In the genomic region with DNA sequence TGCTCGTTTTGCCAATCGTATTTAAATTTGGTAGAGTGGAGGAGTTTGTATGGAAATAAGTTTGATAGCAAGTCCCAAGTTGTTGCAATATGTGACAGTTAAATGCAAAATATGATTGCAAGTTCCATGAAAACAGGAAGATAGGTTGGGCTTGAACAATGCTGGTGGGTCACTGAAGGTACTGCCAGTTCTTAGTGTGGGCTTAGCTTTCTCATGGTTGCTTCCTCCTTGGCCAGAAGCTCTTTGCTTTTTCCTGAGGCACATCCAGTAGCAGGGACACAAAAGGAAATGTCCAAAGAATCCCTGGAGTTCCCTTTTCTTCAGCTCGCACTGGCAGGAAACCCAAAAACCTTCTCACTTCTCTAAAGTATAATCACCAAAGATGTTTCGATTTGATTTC, we compare ENCODE assay signal across 17 mouse cellular contexts. TPM values are rescaled to one million over a fixed set of nuclear protein-coding genes. Genes with fewer than 3 reads are reported as not detected.
DNase-seq lines count a peak whose midpoint lies in the region; ATAC-seq and TF ChIP-seq lines count a peak whose summit lies in the region.
"Had no signal": no experiment of that assay in that cellular context is flagged by ENCODE, and none has a peak within 500 bp of the region (broad histone marks: within the 10 kb centered on the region; RNA-seq: fewer than 3 reads in every experiment).

No protein-coding gene starts in this region.

- TF ChIP-seq EP300 in heart, adult 2 months (IDR thresholded peaks at IDR 0.05; ENCODE audit: insufficient read depth, low read depth, low read length) = peak; percentile 71; the same call in 1 of the 2 replicates

- no peaks in the 10 kb centered on the region; the same call in 1 of the 2 replicates for H3K79me2 ChIP-seq in heart, adult 2 months (replicated peaks; ENCODE audit: control insufficient read depth, insufficient read depth, low read length)

- TF ChIP-seq CTCF in heart, adult 2 months (IDR thresholded peaks at IDR 0.05) = no peak
- TF ChIP-seq CTCF in kidney, postnatal 0 days (IDR thresholded peaks at IDR 0.05; ENCODE audit: low read depth) = no peak

- no peak for ATAC-seq in heart, embryonic 11.5 days (replicated peaks; ENCODE audit: insufficient number of reproducible peaks, low FRiP score, low TSS enrichment)
- no peak for ATAC-seq in kidney, postnatal 0 days (replicated peaks; ENCODE audit: low FRiP score, low read depth)
- peak; percentile 38 for ATAC-seq in megakaryocyte progenitor cell, adult 5-6 weeks (replicated peaks; ENCODE audit: poor library complexity)
- ATAC-seq in intestine, embryonic 16.5 days = no peak
- ATAC-seq: forebrain, postnatal 0 days; midbrain, embryonic 13.5 days had no signal

- 47% methylated on average over 4 of the region's 4 CpGs for WGBS in heart, adult 2 months
- 82% methylated on average over 4 of the region's 4 CpGs for WGBS in heart, embryonic 11.5 days (ENCODE audit: insufficient replicate concordance)
- WGBS in kidney, postnatal 0 days = 79% methylated on average over 4 of the region's 4 CpGs
- WGBS in intestine, embryonic 16.5 days = 86% methylated on average over 4 of the region's 4 CpGs

- H3K4me1 ChIP-seq in heart, adult 2 months (ENCODE audit: control insufficient read depth, insufficient read depth, low read length) = peaks cover 2% of the 10 kb centered on the region
- no peaks in the 10 kb centered on the region for H3K4me1 ChIP-seq in heart, embryonic 11.5 days (ENCODE audit: control insufficient read depth, insufficient read depth, low read length)
- H3K4me1 ChIP-seq in kidney, postnatal 0 days (replicated peaks; ENCODE audit: insufficient read depth, low read length) = no peaks in the 10 kb centered on the region
- H3K4me1 ChIP-seq in intestine, embryonic 16.5 days (ENCODE audit: control insufficient read depth, insufficient read depth, low read length) = no peaks in the 10 kb centered on the region
- H3K4me1 ChIP-seq: forebrain, embryonic 10.5 days; limb, embryonic 15.5 days; midbrain, embryonic 13.5 days; neural tube, embryonic 12.5 days had no signal

- intact Hi-C loops in heart, adult 2 months (cut with DNase I) = loop anchor here (2.0 kb wide), 1 partner anchor 42 kb away; no protein-coding TSS in a partner anchor

- no peak; the same call in 1 of the 2 replicates for TF ChIP-seq POLR2A in heart, adult 2 months (IDR thresholded peaks at IDR 0.05; ENCODE audit: insufficient read depth, low read depth, low read length)

- no peak overlapping the region for H3K4me2 ChIP-seq in heart, embryonic 11.5 days
- no peak overlapping the region for H3K4me2 ChIP-seq in kidney, postnatal 0 days (ENCODE audit: low read length)
- H3K4me2 ChIP-seq in intestine, embryonic 16.5 days (ENCODE audit: low read depth, low read length) = no peak overlapping the region
- H3K4me2 ChIP-seq: limb, embryonic 15.5 days; midbrain, embryonic 13.5 days; neural tube, embryonic 12.5 days had no signal

- peak overlapping the region; percentile 42 for H3K27ac ChIP-seq in heart, adult 2 months
- H3K27ac ChIP-seq in heart, embryonic 11.5 days (ENCODE audit: low read depth, low read length) = no peak overlapping the region
- H3K27ac ChIP-seq in kidney, postnatal 0 days = no peak overlapping the region
- no peak overlapping the region for H3K27ac ChIP-seq in intestine, embryonic 16.5 days (ENCODE audit: low read length)
- H3K27ac ChIP-seq: forebrain, embryonic 10.5 days; limb, embryonic 15.5 days; midbrain, embryonic 13.5 days; neural tube, embryonic 12.5 days; stomach, postnatal 0 days had no signal

- no peak overlapping the region for H3K4me3 ChIP-seq in heart, adult 2 months
- H3K4me3 ChIP-seq in heart, embryonic 11.5 days (ENCODE audit: low read depth, low read length) = no peak overlapping the region
- no peak overlapping the region for H3K4me3 ChIP-seq in kidney, postnatal 0 days (replicated peaks; ENCODE audit: low read depth, low read length)
- H3K4me3 ChIP-seq in intestine, embryonic 16.5 days (ENCODE audit: low read length) = no peak overlapping the region
- H3K4me3 ChIP-seq: forebrain, embryonic 10.5 days; limb, embryonic 15.5 days; midbrain, embryonic 13.5 days; neural tube, embryonic 12.5 days had no signal

- H3K36me3 ChIP-seq in heart, adult 2 months (ENCODE audit: control insufficient read depth, insufficient read depth, low read length) = no peaks in the 10 kb centered on the region
- no peaks in the 10 kb centered on the region for H3K36me3 ChIP-seq in heart, embryonic 11.5 days (ENCODE audit: control insufficient read depth, insufficient read depth, low read length)
- no peaks in the 10 kb centered on the region for H3K36me3 ChIP-seq in kidney, postnatal 0 days (ENCODE audit: insufficient read depth, low read length)
- H3K36me3 ChIP-seq in intestine, embryonic 16.5 days (ENCODE audit: control insufficient read depth, insufficient read depth, low read length) = no peaks in the 10 kb centered on the region
- H3K36me3 ChIP-seq: forebrain, embryonic 10.5 days; limb, embryonic 15.5 days; midbrain, embryonic 13.5 days; neural tube, embryonic 12.5 days had no signal

- H3K9ac ChIP-seq in heart, adult 2 months (ENCODE audit: low read depth, low read length) = no peak overlapping the region
- no peak overlapping the region for H3K9ac ChIP-seq in heart, embryonic 11.5 days (ENCODE audit: low read depth, low read length)
- H3K9ac ChIP-seq in kidney, postnatal 0 days (ENCODE audit: low read depth, low read length) = no peak overlapping the region
- no peak overlapping the region for H3K9ac ChIP-seq in intestine, embryonic 16.5 days (ENCODE audit: low read depth, low read length)
- H3K9ac ChIP-seq: forebrain, postnatal 0 days; limb, embryonic 15.5 days; midbrain, embryonic 13.5 days; neural tube, embryonic 12.5 days had no signal

- H3K27me3 ChIP-seq in heart, adult 2 months (ENCODE audit: control insufficient read depth, insufficient read depth, low read length) = no peaks in the 10 kb centered on the region; the same call in 1 of the 2 replicates
- no peaks in the 10 kb centered on the region for H3K27me3 ChIP-seq in heart, embryonic 11.5 days (ENCODE audit: control insufficient read depth, insufficient read depth, low read length)
- no peaks in the 10 kb centered on the region for H3K27me3 ChIP-seq in kidney, postnatal 0 days (ENCODE audit: insufficient read depth, low read length)
- H3K27me3 ChIP-seq in intestine, embryonic 16.5 days (replicated peaks; ENCODE audit: control insufficient read depth, insufficient read depth, low read length) = no peaks in the 10 kb centered on the region
- H3K27me3 ChIP-seq: limb, embryonic 15.5 days; midbrain, embryonic 13.5 days; neural tube, embryonic 12.5 days had no signal

- DNase-seq in heart, adult 2 months = peak in 1 of 2 experiments; percentile 23
- peak; percentile 32 for DNase-seq in kidney, postnatal 0 days (ENCODE audit: low spot score)
- DNase-seq in kidney, postnatal 4 days = no peak
- DNase-seq in lung, postnatal 25 days (ENCODE audit: low spot score) = peak; percentile 61
- DNase-seq in lung, postnatal 10 days = no peak
- DNase-seq: cerebellum, adult 18-20 months; cerebellum, postnatal 36 days; forebrain, postnatal 0 days; layer of hippocampus, postnatal 36 days had no signal

- peaks cover 4% of the 10 kb centered on the region; the same call in 1 of the 2 replicates for H3K9me3 ChIP-seq in heart, embryonic 11.5 days (replicated peaks; ENCODE audit: control insufficient read depth, low read length)
- H3K9me3 ChIP-seq in kidney, postnatal 0 days (replicated peaks; ENCODE audit: low read length) = 0 out of 2 replicates have a peak, but pooled peaks cover 3% of the 10 kb centered on the region
- H3K9me3 ChIP-seq in intestine, embryonic 16.5 days (ENCODE audit: control insufficient read depth, low read length) = peaks cover 9% of the 10 kb centered on the region; the same call in 1 of the 2 replicates
- H3K9me3 ChIP-seq: limb, embryonic 15.5 days had no signal

RNA-seq across cellular contexts. Expression of gene Abcg2, which starts 22.3 kb away (rescaled TPM):
- total RNA-seq in heart, adult 2 months (2021) = 10 to 100 TPM; 27.4 to 30.7 TPM
- polyA plus RNA-seq in heart, adult 2 months (2012; rRNA removed) = 12.8 and 19.4 TPM in 2 replicates
- 67.8 and 80.9 TPM in 2 replicates for polyA plus RNA-seq in heart, embryonic 11.5 days (2014; fragmentation: Nextera tagmentation; extraction: Ambion mirVana)
- 136 and 154 TPM in 2 replicates for polyA plus RNA-seq in kidney, postnatal 0 days (2015; fragmentation: Nextera tagmentation; extraction: Ambion mirVana)
- 26.8 and 27.9 TPM in 2 replicates for total RNA-seq in megakaryocyte progenitor cell, adult 5-6 weeks (2015)
- 29.7 and 67.5 TPM in 2 replicates for total RNA-seq in megakaryocyte progenitor cell, adult 5-6 weeks (2017)
- polyA plus RNA-seq in intestine, embryonic 16.5 days (2015; fragmentation: Nextera tagmentation; extraction: Ambion mirVana) = 99.1 and 102 TPM in 2 replicates

Comparison
In these comparisons a context has a peak if more than half of its experiments do, and no peak if none do; other contexts are left out.
1. DNase-seq: peak in kidney, postnatal 0 days (single experiment) and lung, postnatal 25 days (single experiment); none in kidney, postnatal 4 days (0 of 2) and lung, postnatal 10 days (single experiment).